Mouse (Mus musculus): ENCODE data around the gene Irx2. TPM values are rescaled to one million over a fixed set of nuclear protein-coding genes. Genes with fewer than 3 reads are reported as not detected.

The Irx2 gene
- total RNA-seq (2021) (under 1 TPM in 1 of 2 experiments, not detected in 1; 0.21 TPM), polyA plus RNA-seq (2012; rRNA removed) (0.22 and 0.25 TPM in 2 replicates)
- long read RNA-seq = 0 reads

- peak; percentile 86 for DNase-seq
Observed at GRCm38 (mm10) chr13:72628462-72628916, at the start of gene Irx2. Gene Irx2 (plus strand): TSS chr13:72628820.

- DNase-seq = no peak
Observed at GRCm38 (mm10) chr13:72581276-72581675, 47.3 kb upstream of the Irx2 start.

- DNase-seq = no peak
Observed at GRCm38 (mm10) chr13:72592526-72592925, 36.1 kb upstream of the Irx2 start.

GRCm38 (mm10) chr13:72593310-72593709 is 35.3 kb upstream of the Irx2 start:
- no peak for DNase-seq

GRCm38 (mm10) chr13:72593710-72594111 is 34.9 kb upstream of the Irx2 start:
- DNase-seq = no peak

GRCm38 (mm10) chr13:72599254-72599653 is 29.4 kb upstream of the Irx2 start:
- DNase-seq = no peak

- DNase-seq = no peak
Observed at GRCm38 (mm10) chr13:72608706-72609105, 19.9 kb upstream of the Irx2 start.

GRCm38 (mm10) chr13:72610277-72610676 is 18.3 kb upstream of the Irx2 start:
- no peak for DNase-seq

GRCm38 (mm10) chr13:72623926-72624846 is 4.4 kb upstream of the Irx2 start:
- peak; percentile 17 for DNase-seq

- no peak for DNase-seq
Observed at GRCm38 (mm10) chr13:72624847-72625170, 3.8 kb upstream of the Irx2 start.

- peak; percentile 15 for DNase-seq
Observed at GRCm38 (mm10) chr13:72625236-72625950, 3.2 kb upstream of the Irx2 start.

- no peak for DNase-seq
Observed at GRCm38 (mm10) chr13:72627391-72628321, 964 bp upstream of the Irx2 start.

- DNase-seq = peak; percentile 26
Observed at GRCm38 (mm10) chr13:72628935-72629631, 463 bp downstream of the Irx2 start.

GRCm38 (mm10) chr13:72629806-72630205 is 1.2 kb downstream of the Irx2 start:
- DNase-seq = no peak

- no peak for DNase-seq
Observed at GRCm38 (mm10) chr13:72630501-72631372, 2.1 kb downstream of the Irx2 start.

- no peak for DNase-seq
Observed at GRCm38 (mm10) chr13:72631373-72632021, 2.9 kb downstream of the Irx2 start.

- DNase-seq = no peak
Observed at GRCm38 (mm10) chr13:72632361-72632760, 3.7 kb downstream of the Irx2 start.

- no peak for DNase-seq
Observed at GRCm38 (mm10) chr13:72633097-72633496, 4.5 kb downstream of the Irx2 start.

- no peak for DNase-seq
Observed at GRCm38 (mm10) chr13:72634752-72635315, 6.2 kb downstream of the Irx2 start.
